Mouse (Mus musculus): ENCODE data around the gene Serpinf2.
"Not testable (repeated sequence)": the region's sequence is repeated elsewhere in the genome, so short reads cannot be mapped to it uniquely, and the experiment has no call there.

Gene Serpinf2

DNA sequence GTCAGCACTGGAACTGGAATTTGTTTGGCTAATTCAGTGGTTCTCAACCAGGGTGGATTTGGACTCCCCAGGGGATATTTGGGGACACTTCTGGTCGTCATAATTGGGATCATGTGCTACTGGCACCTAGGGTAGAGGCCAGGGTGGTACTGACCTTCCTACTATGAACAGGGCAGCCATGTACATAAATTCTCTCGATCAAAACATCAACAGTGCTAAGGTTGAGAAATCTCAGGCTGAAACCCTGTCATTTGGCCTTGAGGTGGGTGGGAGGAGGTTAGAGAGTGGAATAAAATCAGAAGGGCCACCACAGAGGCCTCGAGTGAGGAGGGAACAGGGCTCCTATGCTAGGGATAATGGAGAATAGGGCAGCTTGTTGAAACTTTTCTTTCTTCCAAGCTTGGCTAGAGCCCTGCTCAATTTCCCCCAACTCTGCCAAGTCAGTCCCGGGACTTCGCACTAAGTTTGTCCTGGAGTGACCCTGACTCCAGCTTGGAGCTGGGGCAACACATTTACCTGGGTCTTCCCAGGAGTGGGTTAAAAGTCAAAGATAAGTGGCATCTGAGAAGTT lies 19.8 kb upstream of the Serpinf2 start:
- no peak for DNase-seq (ENCODE audit: low read depth, low spot score)

DNA sequence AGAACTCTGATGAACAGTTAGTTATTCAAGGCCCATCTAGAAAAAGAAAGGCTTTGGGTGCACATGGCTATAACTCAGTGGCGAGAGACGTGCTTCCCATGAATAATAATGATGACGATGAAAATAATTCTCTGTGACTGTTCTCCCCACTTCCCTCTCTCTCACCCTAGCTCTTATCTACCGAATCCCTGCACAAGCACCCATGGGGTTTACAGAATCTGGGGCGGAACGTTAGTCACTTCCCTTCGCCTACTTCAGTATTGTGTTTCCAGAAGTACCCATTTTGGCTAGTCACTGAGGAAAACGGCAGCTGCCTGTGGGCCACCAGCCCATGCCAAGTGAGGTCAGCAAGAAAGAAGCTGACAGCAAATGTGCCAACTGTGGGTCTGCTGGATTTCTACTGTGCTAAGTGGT lies 19.2 kb upstream of the Serpinf2 start:
- no peak for DNase-seq (ENCODE audit: low read depth, low spot score)

GRCm38 (mm10) chr11:75458169-75458568 lies 18.8 kb upstream of the Serpinf2 start:
- no peak for DNase-seq (ENCODE audit: low read depth, low spot score)

DNA sequence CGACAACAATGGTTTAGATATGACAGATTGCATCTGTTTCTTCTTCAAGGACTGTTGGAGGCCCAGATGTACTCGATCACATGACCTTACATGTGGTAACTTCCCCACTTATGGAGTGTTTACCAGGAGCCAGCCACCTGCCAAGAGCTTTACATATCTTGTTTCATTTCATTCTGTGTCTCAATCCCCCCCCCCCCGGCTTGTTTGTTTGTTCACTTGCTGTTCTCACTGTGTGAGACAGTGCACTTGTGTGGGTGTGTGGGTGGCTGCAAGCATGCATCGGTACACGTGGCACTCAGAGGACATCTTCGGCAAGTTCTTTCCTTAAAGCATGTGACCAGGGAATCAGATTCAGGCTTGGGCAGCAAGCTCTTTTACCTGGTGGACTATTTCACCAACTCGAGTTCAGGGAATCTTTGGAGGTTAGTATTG lies 17.1 kb upstream of the Serpinf2 start:
- no peak for DNase-seq (ENCODE audit: low read depth, low spot score)

DNA sequence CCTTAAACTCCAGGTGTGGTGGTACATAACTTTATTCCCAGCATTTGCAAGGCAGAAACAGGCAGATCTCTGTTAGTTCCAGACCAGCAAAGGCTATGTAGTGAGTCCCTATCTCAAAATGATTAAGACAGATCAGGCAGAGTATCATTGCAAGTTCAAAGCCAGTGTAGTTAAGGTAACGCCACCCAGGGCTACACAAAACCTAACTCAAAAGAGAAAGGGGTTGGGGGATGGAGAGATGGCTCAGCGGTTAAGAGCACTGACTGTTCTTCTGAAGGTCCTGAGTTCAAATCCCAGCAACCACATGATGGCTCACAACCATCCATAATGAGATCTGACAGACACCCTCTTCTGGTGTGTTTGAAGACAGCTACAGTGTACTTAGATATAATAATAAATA lies 16.6 kb upstream of the Serpinf2 start:
- not testable (repeated sequence) for DNase-seq (ENCODE audit: low read depth, low spot score)

- no peak for DNase-seq (ENCODE audit: low read depth, low spot score)
Measured at GRCm38 (mm10) chr11:75455041-75455736, 15.8 kb upstream of the Serpinf2 start.

DNA sequence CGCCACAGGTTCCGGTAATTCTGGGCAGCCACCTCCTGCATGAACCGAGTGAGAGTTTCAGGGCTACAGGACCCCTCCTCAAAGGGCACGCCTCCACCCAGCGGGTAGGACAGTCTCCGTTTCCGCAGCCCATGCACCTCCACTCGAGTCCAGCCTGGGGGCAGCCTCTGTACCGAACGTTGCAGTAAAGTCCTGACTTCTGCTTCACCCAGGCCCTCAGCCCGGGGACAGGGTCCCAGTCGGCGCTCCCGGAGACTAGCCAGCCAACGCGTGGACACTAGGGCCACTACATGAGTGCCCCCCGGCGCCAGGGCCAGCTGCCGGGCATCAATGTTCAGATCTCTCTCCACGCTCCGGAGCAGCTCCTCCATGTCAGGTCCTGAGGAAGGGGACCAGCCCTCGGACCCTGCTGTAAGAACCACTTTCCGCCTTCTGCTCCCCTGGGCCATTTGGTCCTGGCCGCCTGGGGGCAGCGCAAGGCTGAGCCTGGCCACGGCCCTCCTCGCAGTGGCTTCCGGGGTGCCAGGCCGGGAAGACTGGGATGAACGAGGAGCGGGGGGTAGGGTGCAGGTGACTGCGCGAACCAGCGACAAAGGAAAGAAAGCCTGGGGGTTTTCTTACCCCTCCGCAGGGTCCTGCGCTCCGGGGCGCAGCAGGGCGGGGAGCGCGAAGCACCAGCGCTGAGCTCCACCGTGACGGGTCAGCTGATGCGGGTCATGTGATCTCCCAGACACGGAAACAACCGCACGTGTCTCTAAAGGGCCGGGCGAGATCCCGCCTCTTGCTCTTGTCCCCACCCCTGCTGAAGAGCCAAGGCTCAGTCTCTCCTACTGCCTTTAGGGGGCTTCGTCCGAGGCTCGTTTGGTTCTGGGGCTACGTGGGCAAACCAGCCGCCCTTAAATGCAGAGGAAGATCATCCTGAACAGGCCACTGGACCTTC lies 14.9 kb upstream of the Serpinf2 start, which contains the start of gene Wdr81:
TSS of gene Wdr81 (minus strand) at position 727 of the 940 bp plus-strand sequence.
- DNase-seq (ENCODE audit: low read depth, low spot score), result peak; percentile 88

GRCm38 (mm10) chr11:75452812-75453557 lies 13.6 kb upstream of the Serpinf2 start:
- DNase-seq (ENCODE audit: low read depth, low spot score), result no peak

GRCm38 (mm10) chr11:75452081-75452480 lies 12.7 kb upstream of the Serpinf2 start:
- DNase-seq (ENCODE audit: low read depth, low spot score), result no peak

- DNase-seq (ENCODE audit: low read depth, low spot score), result no peak
Measured at GRCm38 (mm10) chr11:75450936-75451335, 11.5 kb upstream of the Serpinf2 start.

- DNase-seq (ENCODE audit: low read depth, low spot score), result no peak
Measured at GRCm38 (mm10) chr11:75450304-75450908, 11.0 kb upstream of the Serpinf2 start.

DNA sequence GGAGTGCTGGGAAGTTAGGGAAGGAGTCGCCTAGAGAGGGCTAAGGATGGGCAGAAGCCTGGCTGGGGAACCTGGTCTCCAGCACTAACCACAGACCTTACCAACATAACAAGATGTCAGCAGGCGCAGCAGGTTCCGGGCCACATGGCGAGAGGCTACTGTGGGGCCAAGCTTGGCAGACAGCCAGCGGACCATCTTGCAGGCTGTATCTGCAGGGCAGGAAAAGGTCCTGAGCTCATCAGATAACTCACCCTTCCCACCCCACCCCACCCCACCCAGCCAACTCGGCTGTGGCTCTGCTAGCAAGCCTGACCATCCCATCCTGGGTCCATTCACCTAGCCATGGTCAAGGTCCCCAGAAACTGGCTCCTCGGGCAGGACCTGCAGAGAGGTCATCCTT lies 10.3 kb upstream of the Serpinf2 start:
- no peak for DNase-seq (ENCODE audit: low read depth, low spot score)

- no peak for DNase-seq (ENCODE audit: low read depth, low spot score)
Measured at GRCm38 (mm10) chr11:75448575-75448974, 9.2 kb upstream of the Serpinf2 start.

DNA sequence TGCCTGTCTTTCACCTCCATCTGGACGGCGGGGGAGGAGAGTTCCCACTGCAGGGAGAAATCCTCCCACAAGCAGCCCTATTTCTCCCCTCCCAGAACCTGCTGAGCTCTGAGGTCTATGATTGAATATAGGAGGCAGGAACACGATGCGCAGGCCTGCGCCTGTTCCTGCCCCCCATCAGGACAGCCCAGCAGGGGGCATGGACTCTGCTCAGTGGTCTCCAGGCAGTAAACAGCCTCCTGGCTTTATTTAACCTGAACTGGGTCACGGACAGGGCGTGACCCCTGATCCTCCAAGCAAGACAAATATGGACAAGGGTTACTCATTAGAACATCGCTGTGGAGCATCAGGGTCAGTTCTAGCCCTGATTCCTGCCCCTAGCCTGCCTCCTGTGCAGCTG lies 4.3 kb upstream of the Serpinf2 start:
- no peak for DNase-seq (ENCODE audit: low read depth, low spot score)

- no peak for DNase-seq (ENCODE audit: low read depth, low spot score)
Measured at GRCm38 (mm10) chr11:75441601-75442000, 2.2 kb upstream of the Serpinf2 start.

DNA sequence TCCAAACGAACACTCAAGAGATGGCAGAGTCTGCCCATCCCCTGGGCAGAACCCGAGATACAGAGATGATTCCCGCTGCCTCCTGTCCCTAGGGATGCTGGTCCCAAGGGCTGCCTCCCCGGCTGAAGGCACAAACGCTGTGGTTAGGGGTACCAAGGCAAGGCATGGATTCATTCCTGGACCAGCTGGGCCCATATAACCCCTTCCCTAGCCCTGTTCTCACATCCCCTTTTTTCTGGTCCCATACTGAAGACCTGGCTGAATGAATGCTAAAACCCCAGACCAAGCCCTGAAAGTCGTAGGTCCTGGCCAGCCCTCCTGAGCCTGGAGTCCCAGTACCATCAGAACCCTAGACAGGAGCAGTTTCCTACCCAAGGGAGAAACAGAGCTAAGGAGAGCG lies 1.6 kb upstream of the Serpinf2 start:
- DNase-seq (ENCODE audit: low read depth, low spot score), result no peak

- DNase-seq (ENCODE audit: low read depth, low spot score), result no peak
Measured at GRCm38 (mm10) chr11:75439951-75440350, 560 bp upstream of the Serpinf2 start.

DNA sequence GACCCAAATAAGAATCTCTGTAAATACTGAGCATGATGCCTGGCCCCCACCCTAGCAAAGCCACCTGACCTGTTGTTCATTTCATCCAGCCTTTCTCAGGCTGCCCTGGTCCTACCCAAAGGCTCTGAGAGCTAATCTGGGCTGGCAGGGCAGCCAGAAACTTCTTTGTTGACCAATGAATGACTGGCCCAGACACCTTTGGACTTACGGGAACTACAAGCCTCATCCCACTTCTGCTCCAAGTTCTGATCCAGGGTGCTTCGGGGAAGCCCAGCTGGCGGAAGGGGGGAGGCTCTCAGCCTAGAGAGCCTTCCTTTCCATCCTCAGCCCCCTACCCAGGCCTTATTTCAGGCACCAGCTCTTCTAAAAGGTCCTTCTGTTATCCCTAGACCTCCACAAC lies 587 bp downstream of the Serpinf2 start:
- no peak for DNase-seq (ENCODE audit: low read depth, low spot score)

- no peak for DNase-seq (ENCODE audit: low read depth, low spot score)
Measured at GRCm38 (mm10) chr11:75438194-75438593, 1.2 kb downstream of the Serpinf2 start.

DNA sequence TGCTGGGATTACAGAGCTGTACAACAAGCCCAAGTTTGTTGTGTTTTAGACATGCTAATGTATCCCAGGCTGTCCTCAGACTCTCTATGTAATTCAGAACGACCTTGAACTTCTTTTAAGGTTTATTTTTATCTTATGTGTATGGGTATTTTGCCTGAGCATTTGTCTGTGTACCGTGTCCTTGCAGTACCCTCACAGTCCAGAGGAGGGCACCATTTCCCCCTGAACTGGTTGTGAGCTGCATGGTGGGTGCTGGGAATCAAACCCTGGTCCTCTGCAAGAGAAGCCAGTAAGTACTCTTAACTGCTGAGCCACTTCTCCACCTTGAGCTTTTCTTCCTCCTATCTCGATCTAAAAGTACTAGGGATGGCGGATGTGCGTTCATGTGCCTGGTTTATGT lies 5.3 kb downstream of the Serpinf2 start:
- no peak for DNase-seq (ENCODE audit: low read depth, low spot score)

GRCm38 (mm10) chr11:75431307-75431706 lies 8.1 kb downstream of the Serpinf2 start:
- no peak for DNase-seq (ENCODE audit: low read depth, low spot score)
